Mouse (Mus musculus) MEL (cell line): ENCODE measurements at regions not wholly inside any gene's neighbourhood (a gene's known extent, or its start where the extent isn't known, plus 50 kb on each side); places are given as distances from the start of the nearest gene placed in this dataset.

ENCODE experiments used
- CHD2 ChIP-seq: IDR thresholded peaks from 2 replicates; pipeline ENCODE4 v1.6.1; 2011; ENCODE audit warnings: low read length, improper control_type of control experiment
- CTCF ChIP-seq, 3 experiments: IDR thresholded peaks in 2 of 3; conservative IDR thresholded peaks in 1 of 3; 2 replicates each; pipeline ENCODE4 v1.5.1; 2011 to 2012; ENCODE audit warnings: low read length in 3 of 3, low read depth in 2 of 3, mild to moderate bottlenecking in 2 of 3, improper control_type of control experiment in 1 of 3, inconsistent platforms in 1 of 3, mixed read lengths in 1 of 3, moderate library complexity in 1 of 3; ENCODE audit not compliant: control insufficient read depth in 1 of 3, insufficient read depth in 1 of 3, poor library complexity in 1 of 3, severe bottlenecking in 1 of 3
- E2F4 ChIP-seq: IDR thresholded peaks from 2 replicates; pipeline ENCODE4 v1.6.1; 2011; ENCODE audit warnings: low read depth, low read length, improper control_type of control experiment, borderline replicate concordance
- GABPA ChIP-seq: IDR thresholded peaks from 2 replicates; pipeline ENCODE4 v1.6.1; 2012; ENCODE audit warnings: low read depth, mild to moderate bottlenecking, inconsistent platforms, low read length, improper control_type of control experiment, moderate library complexity
- KAT2A ChIP-seq: conservative IDR thresholded peaks from 2 replicates; pipeline ENCODE4 v1.6.1; 2012; ENCODE audit warnings: low read depth, low read length, improper control_type of control experiment, inconsistent platforms
- MAFK ChIP-seq: IDR thresholded peaks from 2 replicates; pipeline ENCODE4 v1.6.1; 2011; ENCODE audit warnings: low read depth, mild to moderate bottlenecking, low read length, improper control_type of control experiment, borderline replicate concordance
- MEF2A ChIP-seq: IDR thresholded peaks from 2 replicates; pipeline ENCODE4 v1.6.1; 2014; ENCODE audit warnings: low read depth, mild to moderate bottlenecking, inconsistent platforms, low read length, improper control_type of control experiment; ENCODE audit not compliant: poor library complexity, insufficient replicate concordance, severe bottlenecking; ENCODE audit errors: extremely low read depth
- NRF1 ChIP-seq: IDR thresholded peaks from 2 replicates; pipeline ENCODE4 v1.6.1; 2014; ENCODE audit warnings: low read depth, mild to moderate bottlenecking, inconsistent platforms, low read length, improper control_type of control experiment, moderate library complexity; ENCODE audit not compliant: poor library complexity, insufficient read depth, severe bottlenecking
- POLR2A ChIP-seq, 2 experiments: IDR thresholded peaks; 2 replicates each; pipeline ENCODE4 v1.6.1; 2011 to 2012; ENCODE audit warnings: low read length in 2 of 2, mild to moderate bottlenecking in 2 of 2, control low read depth in 1 of 2, improper control_type of control experiment in 1 of 2, low read depth in 1 of 2, moderate library complexity in 1 of 2; ENCODE audit not compliant: control insufficient read depth in 1 of 2, insufficient read depth in 1 of 2, poor library complexity in 1 of 2
- POLR2AphosphoS2 ChIP-seq: IDR thresholded peaks from 2 replicates; pipeline ENCODE4 v1.6.1; 2011; ENCODE audit warnings: low read length, improper control_type of control experiment
- TCF12 ChIP-seq: IDR thresholded peaks from 2 replicates; pipeline ENCODE4 v1.6.1; 2014; ENCODE audit warnings: low read depth, mild to moderate bottlenecking, inconsistent platforms, low read length, improper control_type of control experiment, moderate library complexity
- USF2 ChIP-seq, 2 experiments: IDR thresholded peaks; 2 replicates each; pipeline ENCODE4 v1.6.1; 2011 to 2012; ENCODE audit warnings: improper control_type of control experiment in 2 of 2, low read length in 2 of 2, borderline replicate concordance in 1 of 2, inconsistent platforms in 1 of 2, low read depth in 1 of 2, mild to moderate bottlenecking in 1 of 2; ENCODE audit not compliant: insufficient read depth in 1 of 2

GRCm38 (mm10) chr13:116027147-116027546, 282.3 kb downstream of the Isl1 start:
- TF ChIP-seq TCF12 (no peak), KAT2A (no peak), NRF1 (no peak), CTCF (IDR thresholded peaks at IDR 0.05 in 2 of 3, conservative IDR thresholded peaks at IDR 0.05 in 1 of 3; ENCODE audit: control insufficient read depth in 1 of 3, insufficient read depth in 1 of 3, low read depth in 2 of 3, low read length in 3 of 3, poor library complexity in 1 of 3, severe bottlenecking in 1 of 3) (no peak), MAFK (no peak), MEF2A (no peak), CHD2 (no peak), POLR2A (IDR thresholded peaks at IDR 0.05; ENCODE audit: control insufficient read depth in 1 of 2, insufficient read depth in 1 of 2, low read depth in 1 of 2, low read length in 2 of 2, poor library complexity in 1 of 2) (no peak), GABPA (no peak), USF2 (IDR thresholded peaks at IDR 0.05; ENCODE audit: borderline replicate concordance in 1 of 2, insufficient read depth in 1 of 2, low read depth in 1 of 2, low read length in 2 of 2) (no peak), POLR2AphosphoS2 (no peak), E2F4 (no peak)
